Mouse (Mus musculus) forebrain, embryonic 13.5 days (tissue): ENCODE results near the gene Them4. TPM values are rescaled to one million over a fixed set of nuclear protein-coding genes. Genes with fewer than 3 reads are reported as not detected.

Source experiments
- polyA plus RNA-seq: library from polyadenylated mRNA; unstranded; fragments of >200 nt; fragmentation: Nextera tagmentation; extraction: Ambion mirVana; gene quantifications from 2 replicates; pipeline ENCODE4 v1.2.1, GENCODE M21; 2015

Them4 gene
- polyA plus RNA-seq, 1 experiment from 2014 or later: 19.8 TPM

Other genes starting within 250 kb of the Them4 start
- not detected in 2 replicates for gene Gm10697, start 237.4 kb upstream of the Them4 start, polyA plus RNA-seq
- gene Gm10696, start 131.9 kb upstream of the Them4 start, polyA plus RNA-seq: not detected in 2 replicates
- gene Gm5286, start 113.4 kb upstream of the Them4 start, polyA plus RNA-seq: not detected in 2 replicates
- gene Gm4778, start 46.1 kb upstream of the Them4 start, polyA plus RNA-seq: not detected in 2 replicates
- 0.66 and 0.79 TPM in 2 replicates for gene Them5, start 32.0 kb downstream of the Them4 start, polyA plus RNA-seq
- 0.87 and 1.0 TPM in 2 replicates for gene C2cd4d, start 52.3 kb downstream of the Them4 start, polyA plus RNA-seq
- 1.7 and 2.1 TPM in 2 replicates for gene Rorc, start 62.7 kb downstream of the Them4 start, polyA plus RNA-seq
- gene Lingo4, start 88.4 kb downstream of the Them4 start, polyA plus RNA-seq: 0.74 and 0.81 TPM in 2 replicates
- 66.4 and 69.5 TPM in 2 replicates for gene Tdrkh, start 103.2 kb downstream of the Them4 start, polyA plus RNA-seq
- gene Mrpl9, start 133.2 kb downstream of the Them4 start, polyA plus RNA-seq: 62.8 and 62.9 TPM in 2 replicates
- gene Oaz3, start 133.8 kb downstream of the Them4 start, polyA plus RNA-seq: 1.2 and 1.4 TPM in 2 replicates
- 320 and 332 TPM in 2 replicates for gene Celf3, start 168.2 kb downstream of the Them4 start, polyA plus RNA-seq
- 20.2 and 22.8 TPM in 2 replicates for gene Riiad1, start 170.3 kb downstream of the Them4 start, polyA plus RNA-seq